Mouse (Mus musculus) ovary, postnatal 14 days (tissue): ENCODE data around the gene Atp5e.

ENCODE experiments used
- DNase-seq: peaks from one replicate; pipeline ENCODE4 v3.0.0; 2022; ENCODE audit warnings: low spot score

Gene Atp5e

DNA sequence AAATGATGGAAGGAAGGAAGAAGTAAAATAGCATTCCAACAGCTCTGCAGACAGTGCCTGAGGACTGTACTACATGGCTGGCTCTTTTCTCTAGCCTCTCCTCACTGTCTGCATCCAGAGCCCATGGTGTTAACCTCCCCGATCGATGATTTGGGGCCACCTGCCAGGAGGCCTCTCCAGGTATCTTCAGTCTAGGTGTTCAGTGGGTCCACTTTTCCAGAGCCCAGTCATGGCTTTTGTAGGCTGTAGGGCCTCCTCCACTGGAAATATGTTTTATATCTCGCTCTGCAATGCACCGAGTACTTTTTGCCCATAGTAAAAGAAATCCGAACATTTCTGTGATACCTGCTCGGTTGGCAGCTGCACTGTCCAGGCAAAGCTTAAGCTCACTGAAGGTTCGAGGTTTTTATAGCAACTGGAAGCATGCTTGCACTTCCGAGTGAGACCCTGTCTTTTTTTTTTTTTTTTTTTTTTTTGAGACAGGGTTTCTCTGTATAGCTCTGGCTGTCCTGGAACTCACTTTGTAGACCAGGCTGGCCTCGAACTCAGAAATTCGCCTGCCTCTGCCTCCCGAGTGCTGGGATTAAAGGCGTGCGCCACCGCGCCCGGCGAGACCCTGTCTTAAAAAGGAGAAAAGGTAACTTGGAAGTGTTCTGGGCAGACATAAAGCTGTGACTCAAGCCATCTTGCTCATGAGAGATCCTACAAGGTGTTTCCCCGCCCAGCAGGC lies 48.7 kb downstream of the Atp5e start:
- no peak for DNase-seq

DNA sequence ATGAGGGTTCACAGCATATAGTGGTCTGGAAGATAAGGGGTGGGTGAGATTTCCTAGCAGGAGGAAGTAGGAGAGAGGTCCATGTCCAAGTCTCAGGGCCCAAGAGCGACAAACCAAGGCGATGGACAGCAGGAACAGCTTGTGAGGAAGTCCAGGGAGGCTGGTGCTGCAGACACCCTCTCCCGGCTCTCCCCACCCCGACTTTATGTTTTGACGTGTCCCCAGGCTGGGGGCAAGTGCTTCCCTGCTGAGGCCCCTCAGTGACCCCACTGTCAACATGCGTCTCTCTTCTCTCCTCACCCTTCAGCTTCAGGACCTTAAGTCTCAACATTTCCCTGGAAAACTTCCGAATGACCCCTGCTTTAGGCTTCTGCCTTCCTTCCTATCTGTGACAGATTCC lies 50.8 kb downstream of the Atp5e start:
- no peak for DNase-seq
